Mouse (Mus musculus): ENCODE data around the gene Doc2a. TPM values are rescaled to one million over a fixed set of nuclear protein-coding genes. Genes with fewer than 3 reads are reported as not detected.

The Doc2a gene
- polyA plus RNA-seq, 1 experiment: 45.9 TPM

DNA sequence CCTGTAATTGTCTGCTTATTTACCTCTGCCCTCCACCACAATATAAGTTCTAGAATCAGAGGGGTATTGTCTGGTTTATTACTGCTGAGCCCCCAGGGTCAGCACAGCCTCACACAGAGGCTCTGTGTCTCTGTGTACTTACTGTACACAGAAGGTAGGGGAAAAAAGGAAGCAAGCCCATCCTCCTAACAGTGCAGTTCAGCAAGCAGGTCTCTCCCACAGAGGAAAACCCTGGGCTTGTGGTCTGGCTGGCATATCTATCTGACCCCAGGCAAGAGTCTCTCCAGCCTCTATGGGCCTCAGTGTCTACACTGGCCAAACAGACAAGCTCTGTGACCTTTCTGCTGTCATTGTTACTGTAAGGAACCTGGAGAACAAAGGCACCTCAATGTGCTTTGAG, 43.5 kb upstream of the Doc2a start:
- Histone ChIP-seq H3K4me1 (ENCODE audit: control insufficient read depth, insufficient read depth, low read length) (no peaks in the 10 kb centered on the region; the same call in 1 of the 2 replicates), H3K27ac (ENCODE audit: insufficient read depth, low read length) (no peak overlapping the region), H3K4me3 (ENCODE audit: insufficient read depth, low read length) (no peak overlapping the region)
- no peak for TF ChIP-seq CTCF (IDR thresholded peaks at IDR 0.05; ENCODE audit: extremely low read depth, insufficient read depth, low read length)
- TF ChIP-seq POLR2A (IDR thresholded peaks at IDR 0.05; ENCODE audit: extremely low read depth, insufficient read depth, low read length): no peak

DNA sequence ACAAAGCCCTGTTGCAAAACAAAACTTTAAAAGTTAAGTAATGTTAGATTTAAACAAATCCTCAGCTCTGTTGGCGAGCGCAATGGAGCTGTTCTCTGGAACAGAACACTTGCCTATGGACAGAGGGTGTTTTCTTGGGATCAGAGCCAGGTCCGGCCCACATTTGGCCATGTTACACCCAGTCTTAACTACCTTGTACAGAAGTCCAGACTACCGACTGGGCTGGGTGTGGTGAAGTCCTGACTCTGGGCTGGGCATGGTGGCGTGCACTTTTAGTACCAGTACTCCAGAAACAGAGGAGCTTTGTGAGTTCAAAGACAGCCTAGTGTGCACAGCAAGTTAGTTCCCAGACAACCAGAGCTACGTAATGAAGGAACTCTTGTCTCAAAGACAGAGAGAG, 40.3 kb upstream of the Doc2a start:
- no peak for TF ChIP-seq POLR2A (IDR thresholded peaks at IDR 0.05; ENCODE audit: extremely low read depth, insufficient read depth, low read length)
- TF ChIP-seq CTCF (IDR thresholded peaks at IDR 0.05; ENCODE audit: extremely low read depth, insufficient read depth, low read length): no peak
- no peak overlapping the region for H3K27ac ChIP-seq (ENCODE audit: insufficient read depth, low read length)
- H3K4me1 ChIP-seq (ENCODE audit: control insufficient read depth, insufficient read depth, low read length): peaks cover 2% of the 10 kb centered on the region; the same call in 1 of the 2 replicates
- no peak overlapping the region for H3K4me3 ChIP-seq (ENCODE audit: insufficient read depth, low read length)

DNA sequence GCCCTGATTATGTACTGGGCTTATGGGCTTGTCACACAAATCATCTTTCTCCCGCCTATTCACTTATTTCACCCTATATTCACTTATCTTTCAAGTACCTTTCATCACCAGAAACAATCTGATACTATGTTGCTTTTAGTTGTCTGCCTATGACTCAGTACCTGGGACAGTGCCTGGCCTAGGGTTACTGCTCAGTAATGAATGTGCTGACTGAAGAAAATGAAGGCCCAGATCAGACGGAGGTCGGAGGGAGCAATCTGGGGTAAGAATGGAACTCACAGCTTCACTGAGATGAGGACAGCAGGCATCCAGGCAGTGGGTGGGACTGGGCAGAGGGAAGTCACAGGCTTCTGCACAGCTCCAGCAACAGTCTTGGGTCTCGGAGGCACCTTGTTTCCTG, 39.8 kb upstream of the Doc2a start:
- H3K4me3 ChIP-seq (ENCODE audit: insufficient read depth, low read length): no peak overlapping the region
- peaks cover 2% of the 10 kb centered on the region; the same call in 1 of the 2 replicates for H3K4me1 ChIP-seq (ENCODE audit: control insufficient read depth, insufficient read depth, low read length)
- no peak for TF ChIP-seq POLR2A (IDR thresholded peaks at IDR 0.05; ENCODE audit: extremely low read depth, insufficient read depth, low read length)
- no peak for TF ChIP-seq CTCF (IDR thresholded peaks at IDR 0.05; ENCODE audit: extremely low read depth, insufficient read depth, low read length)
- no peak overlapping the region for H3K27ac ChIP-seq (ENCODE audit: insufficient read depth, low read length)

DNA sequence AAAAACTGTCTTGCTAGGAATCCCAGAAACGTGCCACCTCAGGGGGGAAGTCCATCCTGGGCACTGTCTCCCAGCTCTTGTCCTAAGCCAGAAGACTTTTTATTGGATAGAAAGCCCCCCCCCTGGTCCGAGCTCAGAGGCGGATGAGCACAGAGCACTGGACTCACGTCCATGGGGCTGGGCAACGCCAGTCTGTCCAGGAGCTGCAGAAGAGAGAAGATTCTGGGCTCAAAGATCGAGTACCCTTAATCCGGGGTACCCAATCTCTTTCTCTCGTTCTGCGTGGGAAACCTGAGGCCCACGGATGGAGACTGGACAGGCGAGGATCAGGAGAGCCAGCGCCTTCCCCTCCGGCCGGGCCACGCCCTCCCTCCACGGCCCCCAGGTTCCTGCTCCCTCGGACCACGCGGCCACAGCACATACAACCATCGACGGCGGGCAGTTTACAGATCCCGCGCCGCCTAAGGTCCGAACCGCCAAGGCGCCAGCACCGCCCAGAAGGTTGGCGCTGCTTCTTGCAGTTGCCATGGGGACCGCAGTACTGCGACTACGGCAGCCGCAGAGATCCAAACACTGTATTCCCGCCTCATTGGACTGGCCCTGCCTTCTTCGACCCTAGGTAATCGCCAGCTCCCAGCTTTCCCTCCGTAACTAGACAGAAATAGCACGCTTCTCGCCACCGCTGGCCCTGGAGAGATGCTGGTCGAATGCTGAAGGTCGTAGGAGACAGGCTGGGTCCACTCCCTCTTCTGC, 38.3 kb upstream of the Doc2a start:
- TF ChIP-seq CTCF (IDR thresholded peaks at IDR 0.05; ENCODE audit: extremely low read depth, insufficient read depth, low read length) (no peak), POLR2A (IDR thresholded peaks at IDR 0.05; ENCODE audit: extremely low read depth, insufficient read depth, low read length) (no peak)
- H3K4me1 ChIP-seq (ENCODE audit: control insufficient read depth, insufficient read depth, low read length): peaks cover 2% of the 10 kb centered on the region; the same call in 1 of the 2 replicates
- no peak overlapping the region for H3K27ac ChIP-seq (ENCODE audit: insufficient read depth, low read length)
- peak overlapping the region; percentile 46 for H3K4me3 ChIP-seq (ENCODE audit: insufficient read depth, low read length)

DNA sequence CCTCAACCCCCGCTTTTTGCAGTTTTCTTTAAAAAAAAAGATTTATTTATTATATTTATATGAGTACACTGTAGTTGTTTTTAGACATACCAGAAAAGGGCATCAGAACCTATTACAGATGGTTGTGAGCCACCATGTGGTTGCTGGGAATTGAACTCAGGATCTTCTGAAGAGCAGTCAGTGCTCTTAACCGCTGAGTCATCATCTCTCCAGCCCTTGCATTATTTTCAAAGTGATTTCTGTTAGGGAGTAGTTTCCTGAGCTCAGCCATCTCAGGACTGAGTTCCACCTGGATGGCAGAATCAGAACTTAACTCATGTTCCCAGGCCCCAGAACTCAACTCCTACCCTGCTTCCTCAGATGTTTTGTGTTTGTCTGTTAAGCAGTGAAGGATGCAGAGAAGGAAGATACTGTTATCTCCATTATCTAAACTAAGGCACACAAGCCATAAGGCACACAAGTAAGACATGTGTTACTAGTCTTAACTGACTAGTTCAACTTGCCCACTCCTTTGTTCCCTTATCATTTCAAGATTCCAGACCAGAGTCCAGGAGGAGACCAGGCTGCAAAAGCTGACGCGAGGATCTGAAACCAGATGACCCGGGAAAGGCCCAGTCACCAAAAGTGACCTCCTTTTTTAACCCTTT, 37.4 kb upstream of the Doc2a start:
- TF ChIP-seq POLR2A (IDR thresholded peaks at IDR 0.05; ENCODE audit: extremely low read depth, insufficient read depth, low read length) (no peak), CTCF (IDR thresholded peaks at IDR 0.05; ENCODE audit: extremely low read depth, insufficient read depth, low read length) (no peak)
- Histone ChIP-seq H3K4me1 (ENCODE audit: control insufficient read depth, insufficient read depth, low read length) (peaks cover 2% of the 10 kb centered on the region; the same call in 1 of the 2 replicates), H3K27ac (ENCODE audit: insufficient read depth, low read length) (no peak overlapping the region), H3K4me3 (ENCODE audit: insufficient read depth, low read length) (no peak overlapping the region; the same call in 1 of the 2 replicates)

DNA sequence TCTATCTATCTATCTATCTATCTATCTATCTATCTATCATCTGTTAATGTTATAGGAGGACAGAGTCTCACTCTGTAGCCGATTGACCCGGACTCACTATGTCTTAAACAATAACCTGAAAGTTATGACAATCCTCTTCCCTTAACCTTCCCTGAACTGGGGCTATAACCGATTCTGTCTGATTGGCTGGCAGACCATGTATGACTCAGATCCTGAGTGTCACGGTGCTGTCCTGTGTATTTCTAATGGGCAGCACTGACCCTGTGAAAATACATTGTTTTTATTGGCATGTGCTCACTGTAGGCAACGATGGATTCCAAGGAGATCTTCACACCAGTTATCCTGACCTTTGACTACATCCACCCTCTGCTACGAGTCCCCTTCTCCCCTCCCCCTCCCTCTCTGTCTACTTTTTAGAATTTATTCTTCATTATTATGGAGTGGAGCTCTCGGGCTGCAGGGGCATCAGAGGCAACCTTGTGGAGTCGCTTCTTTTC, 31.4 kb upstream of the Doc2a start:
- H3K27ac ChIP-seq (ENCODE audit: insufficient read depth, low read length): no peak overlapping the region
- no peaks in the 10 kb centered on the region for H3K4me1 ChIP-seq (ENCODE audit: control insufficient read depth, insufficient read depth, low read length)
- H3K4me3 ChIP-seq (ENCODE audit: insufficient read depth, low read length): no peak overlapping the region
- no peak for TF ChIP-seq POLR2A (IDR thresholded peaks at IDR 0.05; ENCODE audit: extremely low read depth, insufficient read depth, low read length)
- TF ChIP-seq CTCF (IDR thresholded peaks at IDR 0.05; ENCODE audit: extremely low read depth, insufficient read depth, low read length): no peak

DNA sequence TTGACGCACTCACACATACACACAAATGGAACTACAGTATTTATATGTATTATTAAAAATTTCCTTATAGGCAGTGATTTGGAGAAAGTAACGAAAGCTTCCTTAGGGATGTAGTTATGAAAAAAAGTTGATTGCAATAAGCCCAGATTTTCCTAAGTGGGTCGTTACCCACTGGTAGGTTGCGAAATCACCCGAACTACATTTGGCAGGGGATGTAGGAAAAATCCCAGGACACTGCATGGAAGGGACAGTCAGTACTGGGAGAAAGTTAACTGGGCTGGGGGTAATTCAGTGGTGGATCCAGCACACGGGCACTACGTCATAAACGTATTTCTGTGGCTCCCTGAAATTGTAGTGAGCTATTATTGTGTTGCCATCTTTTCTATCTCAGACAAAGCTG, 30.7 kb upstream of the Doc2a start:
- no peak overlapping the region for H3K4me3 ChIP-seq (ENCODE audit: insufficient read depth, low read length)
- no peaks in the 10 kb centered on the region for H3K4me1 ChIP-seq (ENCODE audit: control insufficient read depth, insufficient read depth, low read length)
- no peak overlapping the region for H3K27ac ChIP-seq (ENCODE audit: insufficient read depth, low read length)
- TF ChIP-seq CTCF (IDR thresholded peaks at IDR 0.05; ENCODE audit: extremely low read depth, insufficient read depth, low read length) (no peak), POLR2A (IDR thresholded peaks at IDR 0.05; ENCODE audit: extremely low read depth, insufficient read depth, low read length) (no peak)

DNA sequence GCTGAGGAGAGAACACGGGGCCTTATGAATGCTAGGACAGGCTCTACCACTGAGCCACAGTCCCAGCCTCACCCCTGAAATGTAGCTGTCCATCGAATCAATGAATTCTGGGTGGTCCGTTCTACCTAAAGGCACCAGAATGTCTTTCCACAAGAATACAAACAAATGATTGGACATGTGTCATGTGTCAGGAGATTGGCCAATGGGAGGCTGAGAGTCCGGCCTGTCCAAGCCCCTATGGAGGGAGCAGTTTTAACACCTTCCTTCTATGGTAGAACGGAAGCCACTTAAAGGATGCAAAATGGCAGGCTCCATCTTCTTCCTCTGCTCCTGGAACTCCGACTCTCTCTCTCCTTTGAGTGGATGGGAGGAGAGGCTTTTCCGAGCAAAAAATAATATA, 29.6 kb upstream of the Doc2a start:
- no peak overlapping the region for H3K4me3 ChIP-seq (ENCODE audit: insufficient read depth, low read length)
- TF ChIP-seq CTCF (IDR thresholded peaks at IDR 0.05; ENCODE audit: extremely low read depth, insufficient read depth, low read length) (no peak), POLR2A (IDR thresholded peaks at IDR 0.05; ENCODE audit: extremely low read depth, insufficient read depth, low read length) (no peak)
- 0 out of 2 replicates have a peak, but pooled peaks cover 1% of the 10 kb centered on the region for H3K4me1 ChIP-seq (ENCODE audit: control insufficient read depth, insufficient read depth, low read length)
- H3K27ac ChIP-seq (ENCODE audit: insufficient read depth, low read length): no peak overlapping the region

DNA sequence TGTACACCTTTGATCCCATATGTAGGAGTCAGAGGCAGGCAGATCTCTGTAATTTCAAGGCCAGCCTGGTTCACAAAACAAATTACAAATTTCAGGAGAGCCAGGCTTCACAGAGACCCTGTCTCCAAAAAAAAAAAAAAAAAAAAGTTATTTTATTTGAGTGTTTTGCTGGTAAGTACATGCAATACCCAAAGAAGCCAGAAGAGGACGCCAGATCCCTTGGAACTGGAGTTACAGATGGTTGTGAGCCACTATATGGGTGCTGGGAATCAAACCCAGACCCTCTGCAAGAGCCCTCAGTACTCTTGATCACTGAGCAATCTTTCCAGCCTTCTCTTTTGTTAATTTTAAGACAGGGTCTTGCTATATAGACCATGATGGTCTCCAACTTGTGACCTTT, 28.4 kb upstream of the Doc2a start:
- Histone ChIP-seq H3K27ac (ENCODE audit: insufficient read depth, low read length) (no peak overlapping the region), H3K4me3 (ENCODE audit: insufficient read depth, low read length) (no peak overlapping the region), H3K4me1 (ENCODE audit: control insufficient read depth, insufficient read depth, low read length) (0 out of 2 replicates have a peak, but pooled peaks cover 2% of the 10 kb centered on the region)
- no peak for TF ChIP-seq CTCF (IDR thresholded peaks at IDR 0.05; ENCODE audit: extremely low read depth, insufficient read depth, low read length)
- no peak for TF ChIP-seq POLR2A (IDR thresholded peaks at IDR 0.05; ENCODE audit: extremely low read depth, insufficient read depth, low read length)
